20 mouse cellular contexts compared by ENCODE assay signal in genomic region chr9:3858311-3858710, GRCm38 (mm10).
DNase-seq lines count a peak whose midpoint lies in the region; ATAC-seq and TF ChIP-seq lines count a peak whose summit lies in the region.
"Had no signal": no experiment of that assay in that cellular context is flagged by ENCODE, and none has a peak within 500 bp of the region (broad histone marks: within the 10 kb centered on the region; RNA-seq: fewer than 3 reads in every experiment).

No protein-coding gene starts in this region.

- H3K27ac ChIP-seq in MEL (ENCODE audit: control insufficient read depth, low read depth, low read length): no peak overlapping the region
- H3K27ac ChIP-seq: heart, embryonic 10.5 days; limb, embryonic 12.5 days; liver, embryonic 15.5 days; midbrain, embryonic 15.5 days; stomach, embryonic 15.5 days had no signal

- no peak for TF ChIP-seq POLR2A in MEL (IDR thresholded peaks at IDR 0.05; ENCODE audit: control insufficient read depth in 1 of 2, insufficient read depth in 1 of 2, low read depth in 1 of 2, low read length in 2 of 2, poor library complexity in 1 of 2)

- peak; percentile 45 to 55 for DNase-seq in cerebellum, postnatal 14 days
- DNase-seq in layer of hippocampus, adult 9-10 months (ENCODE audit: low spot score): peak; percentile 8
- DNase-seq in layer of hippocampus, postnatal 36 days: no peak
- DNase-seq in MEL (ENCODE audit: low read depth, low spot score) (peak; percentile 19), adipocyte (ENCODE audit: low spot score) (peak; percentile 11)
- DNase-seq in spleen, postnatal 4 days (ENCODE audit: low spot score in 2 of 2): no peak
- DNase-seq: kidney, adult 9 months; kidney, postnatal 25 days; lung, postnatal 10 days; right cerebral cortex, postnatal 14 days; thymus, adult 18-20 months had no signal

- H3K4me3 ChIP-seq in MEL (ENCODE audit: control insufficient read depth in 1 of 2, insufficient read depth in 1 of 2, low read depth in 2 of 2, low read length in 2 of 2): no peak overlapping the region
- H3K4me3 ChIP-seq: erythroblast, embryonic 14.5 days; heart, embryonic 10.5 days; limb, embryonic 12.5 days; liver, embryonic 15.5 days; midbrain, embryonic 15.5 days; stomach, embryonic 15.5 days had no signal

- H3K9me3 ChIP-seq in MEL (replicated peaks; ENCODE audit: insufficient read depth, low read length): no peaks in the 10 kb centered on the region
- H3K9me3 ChIP-seq: heart, embryonic 10.5 days; limb, embryonic 12.5 days; liver, embryonic 15.5 days; midbrain, embryonic 15.5 days; stomach, embryonic 15.5 days had no signal

- no peaks in the 10 kb centered on the region for H3K36me3 ChIP-seq in MEL (ENCODE audit: control insufficient read depth in 1 of 2, insufficient read depth in 2 of 2, low read length in 2 of 2)
- H3K36me3 ChIP-seq: heart, embryonic 10.5 days; limb, embryonic 12.5 days; liver, embryonic 15.5 days; midbrain, embryonic 15.5 days; stomach, embryonic 15.5 days had no signal

- TF ChIP-seq CTCF in MEL (IDR thresholded peaks at IDR 0.05 in 2 of 3, conservative IDR thresholded peaks at IDR 0.05 in 1 of 3; ENCODE audit: control insufficient read depth in 1 of 3, insufficient read depth in 1 of 3, low read depth in 2 of 3, low read length in 3 of 3, poor library complexity in 1 of 3, severe bottlenecking in 1 of 3): no peak

- H3K27me3 ChIP-seq in MEL (ENCODE audit: control insufficient read depth in 1 of 2, insufficient read depth in 2 of 2, low read length in 2 of 2): no peaks in the 10 kb centered on the region
- H3K27me3 ChIP-seq: limb, embryonic 12.5 days; liver, embryonic 15.5 days; midbrain, embryonic 15.5 days; Patski; stomach, embryonic 15.5 days had no signal

- TF ChIP-seq EP300 in MEL (IDR thresholded peaks at IDR 0.05; ENCODE audit: low read depth in 1 of 2, low read length in 2 of 2): no peak

- H3K4me1 ChIP-seq in MEL (ENCODE audit: control insufficient read depth in 1 of 2, insufficient read depth in 2 of 2, low read length in 2 of 2): no peaks in the 10 kb centered on the region
- H3K4me1 ChIP-seq: heart, embryonic 10.5 days; limb, embryonic 12.5 days; liver, embryonic 15.5 days; midbrain, embryonic 15.5 days; stomach, embryonic 15.5 days had no signal

- no peaks in the 10 kb centered on the region for H3K79me2 ChIP-seq in MEL (ENCODE audit: control insufficient read depth, insufficient read depth, low read length, poor library complexity)

- TF ChIP-seq RAD21 in MEL (IDR thresholded peaks at IDR 0.05; ENCODE audit: low read depth, low read length): no peak

- ATAC-seq in cerebellum, adult (ENCODE audit: insufficient number of reproducible peaks, low FRiP score, low TSS enrichment): no peak
- ATAC-seq: inflammation-experienced regulatory T-cells, adult 6 months; midbrain, embryonic 15.5 days; Patski had no signal

- H3K9ac ChIP-seq in MEL (ENCODE audit: control insufficient read depth, low read depth, low read length, poor library complexity, severe bottlenecking): no peak overlapping the region
- H3K9ac ChIP-seq: limb, embryonic 12.5 days; liver, embryonic 15.5 days; midbrain, embryonic 15.5 days; stomach, embryonic 15.5 days had no signal

TF ChIP-seq in MEL, 35 proteins besides CTCF, POLR2A, EP300 and RAD21:
- TF ChIP-seq TBP (IDR thresholded peaks at IDR 0.05; ENCODE audit: low read depth, low read length) (no peak), NRF1 (IDR thresholded peaks at IDR 0.05; ENCODE audit: insufficient read depth, low read depth, low read length, poor library complexity, severe bottlenecking) (no peak), POLR2AphosphoS2 (IDR thresholded peaks at IDR 0.05; ENCODE audit: low read length) (no peak), POLR2AphosphoS5 (IDR thresholded peaks at IDR 0.05; ENCODE audit: borderline replicate concordance, low read depth, low read length) (no peak), MAFK (IDR thresholded peaks at IDR 0.05; ENCODE audit: borderline replicate concordance, low read depth, low read length) (no peak), TAL1 (IDR thresholded peaks at IDR 0.05; ENCODE audit: low read length) (no peak), TCF12 (IDR thresholded peaks at IDR 0.05; ENCODE audit: low read depth, low read length) (no peak), ETS1 (IDR thresholded peaks at IDR 0.05; ENCODE audit: low read depth, low read length) (no peak), GATA1 (IDR thresholded peaks at IDR 0.05; ENCODE audit: low read depth, low read length) (no peak), CHD1 (IDR thresholded peaks at IDR 0.05; ENCODE audit: low read depth, low read length) (no peak), MXI1 (IDR thresholded peaks at IDR 0.05; ENCODE audit: low read depth, low read length) (no peak), JUND (IDR thresholded peaks at IDR 0.05; ENCODE audit: low read depth, low read length) (no peak), ZKSCAN1 (IDR thresholded peaks at IDR 0.05; ENCODE audit: low read depth, low read length) (no peak), MYC (IDR thresholded peaks at IDR 0.05; ENCODE audit: low read depth, low read length) (no peak), CHD2 (IDR thresholded peaks at IDR 0.05; ENCODE audit: low read length) (no peak), HCFC1 (IDR thresholded peaks at IDR 0.05; ENCODE audit: low read depth, low read length) (no peak), USF1 (IDR thresholded peaks at IDR 0.05; ENCODE audit: low read depth, low read length) (no peak), E2F4 (IDR thresholded peaks at IDR 0.05; ENCODE audit: borderline replicate concordance, low read depth, low read length) (no peak), UBTF (IDR thresholded peaks at IDR 0.05; ENCODE audit: borderline replicate concordance, insufficient read depth, low read depth, low read length) (no peak), BHLHE40 (IDR thresholded peaks at IDR 0.05; ENCODE audit: borderline replicate concordance, low read depth, low read length) (no peak)
TF ChIP-seq in MEL: peak in this region for 0.

Comparison
In these comparisons a context has a peak if more than half of its experiments do, and no peak if none do; other contexts are left out.
1. DNase-seq: peak in cerebellum, postnatal 14 days (2 of 2), layer of hippocampus, adult 9-10 months (single experiment), MEL (single experiment) and adipocyte (single experiment); none in layer of hippocampus, postnatal 36 days (0 of 2) and spleen, postnatal 4 days (0 of 2).